Comparison of ENCODE assay signal across 20 mouse cellular contexts in the genomic region with DNA sequence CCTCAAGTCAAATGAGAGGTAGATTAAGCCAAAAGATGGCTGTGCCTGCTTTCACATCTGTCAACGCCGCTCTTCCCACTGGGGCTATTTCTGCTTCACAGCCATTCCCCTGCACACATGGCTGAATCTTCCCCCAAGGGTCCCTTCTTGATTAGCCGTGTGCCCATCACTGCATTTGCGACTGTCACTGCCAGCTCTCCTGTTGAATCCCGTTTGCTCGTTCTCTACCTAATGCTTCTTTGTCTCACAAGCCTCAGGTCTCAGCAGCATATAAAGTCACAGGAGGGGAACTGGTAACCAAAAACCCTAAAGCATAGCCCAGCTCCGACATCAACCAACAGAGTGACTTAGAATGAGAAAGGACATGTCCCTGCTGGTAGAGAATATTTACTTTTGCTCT. TPM values are rescaled to one million over a fixed set of nuclear protein-coding genes. Genes with fewer than 3 reads are reported as not detected.
"Had no signal": no experiment of that assay in that cellular context is flagged by ENCODE, and none has a peak within 500 bp of the region (broad histone marks: within the 10 kb centered on the region; RNA-seq: fewer than 3 reads in every experiment).

No protein-coding gene starts in this region.

- H3K9me3 ChIP-seq: kidney, embryonic 15.5 days; limb, embryonic 15.5 days; liver, embryonic 13.5 days; lung, embryonic 15.5 days had no signal

- H3K4me2 ChIP-seq: kidney, embryonic 15.5 days; limb, embryonic 15.5 days; liver, embryonic 13.5 days; lung, embryonic 15.5 days; midbrain, embryonic 12.5 days had no signal

- H3K4me1 ChIP-seq: kidney, embryonic 15.5 days; limb, embryonic 15.5 days; liver, embryonic 13.5 days; lung, embryonic 15.5 days; megakaryocyte, embryonic 14.5 days; midbrain, embryonic 12.5 days had no signal

- H3K9ac ChIP-seq: kidney, embryonic 15.5 days; limb, embryonic 15.5 days; liver, embryonic 13.5 days; liver, postnatal 0 days; lung, embryonic 15.5 days; midbrain, embryonic 12.5 days had no signal

- DNase-seq: kidney, adult 18-20 months; kidney, postnatal 14 days; liver, embryonic 13.5 days; liver, postnatal 0 days; lung, postnatal 14 days; thymus, postnatal 4 days had no signal

- H3K27me3 ChIP-seq: kidney, embryonic 15.5 days; limb, embryonic 15.5 days; liver, embryonic 13.5 days; lung, embryonic 15.5 days; megakaryocyte, embryonic 14.5 days; midbrain, embryonic 12.5 days had no signal

- H3K4me3 ChIP-seq: kidney, embryonic 15.5 days; limb, embryonic 15.5 days; liver, embryonic 13.5 days; lung, embryonic 15.5 days; megakaryocyte, embryonic 14.5 days; midbrain, embryonic 12.5 days had no signal

- H3K36me3 ChIP-seq: kidney, embryonic 15.5 days; limb, embryonic 15.5 days; liver, embryonic 13.5 days; lung, embryonic 15.5 days; midbrain, embryonic 12.5 days had no signal

- H3K27ac ChIP-seq: kidney, embryonic 15.5 days; limb, embryonic 15.5 days; liver, embryonic 13.5 days; lung, embryonic 15.5 days; macrophage; midbrain, embryonic 12.5 days; stomach, postnatal 0 days had no signal

- ATAC-seq: liver, postnatal 0 days had no signal

RNA-seq across cellular contexts. Expression of gene Prr30, which starts 45.6 kb away (rescaled TPM):
- total RNA-seq: layer of hippocampus, adult 8-10 months; left cerebral cortex, adult 18-20 months; left cerebral cortex, postnatal 10 days; monocyte, adult 5-6 weeks; neutrophil, adult 5-6 weeks had no signal
- polyA plus RNA-seq: kidney, embryonic 15.5 days; large intestine, adult 2 months; limb, embryonic 11.5 days; limb, embryonic 15.5 days; liver, embryonic 13.5 days; liver, postnatal 0 days; lung, embryonic 15.5 days; macrophage; midbrain, embryonic 12.5 days; stomach, postnatal 0 days had no signal
